Mouse (Mus musculus) midbrain, embryonic 12.5 days (tissue): ENCODE data around the gene Dnali1. TPM values are rescaled to one million over a fixed set of nuclear protein-coding genes. Genes with fewer than 3 reads are reported as not detected.

Source experiments
- ATAC-seq: fragments of 200-750 bp; cut with Nextera tagmentation; 2 replicates; pipeline ENCODE4 v1.8.0; 2017; ENCODE audit warnings: low read depth, moderate TSS enrichment, moderate library complexity; ENCODE audit not compliant: low FRiP score
- H3K27ac ChIP-seq: fragments of 300-500 bp; sonication (generic); replicated peaks from 2 replicates; pipeline ENCODE4 v1.5.1; 2016; ENCODE audit warnings: mild to moderate bottlenecking
- H3K27me3 ChIP-seq: fragments of 300-500 bp; sonication (generic); 2 replicates; pipeline ENCODE4 v1.6.1; 2016; ENCODE audit warnings: mild to moderate bottlenecking
- H3K36me3 ChIP-seq: fragments of 300-500 bp; sonication (generic); 2 replicates; pipeline ENCODE4 v1.6.1; 2016
- H3K4me1 ChIP-seq: fragments of 300-500 bp; sonication (generic); 2 replicates; pipeline ENCODE4 v1.6.1; 2016
- H3K4me2 ChIP-seq: fragments of 300-500 bp; sonication (generic); replicated peaks from 2 replicates; pipeline ENCODE4 v1.6.1; 2016; ENCODE audit warnings: mild to moderate bottlenecking, moderate library complexity
- H3K4me3 ChIP-seq: fragments of 300-500 bp; sonication (generic); 2 replicates; pipeline ENCODE4 v1.5.1; 2016; ENCODE audit warnings: mild to moderate bottlenecking
- H3K9ac ChIP-seq: fragments of 300-500 bp; sonication (generic); replicated peaks from 2 replicates; pipeline ENCODE4 v1.6.1; 2016; ENCODE audit warnings: mild to moderate bottlenecking, moderate library complexity
- H3K9me3 ChIP-seq: fragments of 300-500 bp; sonication (generic); 2 replicates; pipeline ENCODE4 v1.6.1; 2016; ENCODE audit warnings: mild to moderate bottlenecking
- WGBS: fragments of 180-500 bp; shearing (Covaris S2); methylation state at CpG from one replicate; pipeline ENCODE4 v1.1.7; 2016; 5-methylcytosine and 5-hydroxymethylcytosine counted together
- polyA plus RNA-seq: library from polyadenylated mRNA; unstranded; fragments of >200 nt; fragmentation: Nextera tagmentation; extraction: Ambion mirVana; gene quantifications from 2 replicates; pipeline ENCODE4 v1.2.1, GENCODE M21; 2016

Dnali1 gene
- polyA plus RNA-seq = 0.17 and 0.42 TPM in 2 replicates

GRCm38 (mm10) chr4:125065517-125066307, at the start of gene Dnali1:
Gene Dnali1, minus strand, starts transcription at chr4:125065703.
- Histone ChIP-seq H3K4me1 (peaks cover 18% of the 10 kb centered on the region), H3K9me3 (no peaks in the 10 kb centered on the region), H3K4me2 (peak within 1 kb of the TSS; percentile 89), H3K9ac (peak within 1 kb of the TSS; percentile 89), H3K27ac (peak within 1 kb of the TSS; percentile 21), H3K4me3 (peak within 1 kb of the TSS; percentile 82), H3K36me3 (peaks cover 21% of the 10 kb centered on the region), H3K27me3 (peaks cover 5% of the 10 kb centered on the region)
- 5% methylated on average over 26 of the region's 26 CpGs for WGBS
- ATAC-seq = peak; percentile 32; the same call in 1 of the 2 replicates

GRCm38 (mm10) chr4:125115081-125115480, 49.6 kb upstream of the Dnali1 start:
- no peak overlapping the region for H3K4me3 ChIP-seq
- H3K9ac ChIP-seq = no peak overlapping the region
- H3K27ac ChIP-seq = no peak overlapping the region
- H3K4me1 ChIP-seq = peaks cover 8% of the 10 kb centered on the region; the same call in 1 of the 2 replicates
- no peaks in the 10 kb centered on the region for H3K9me3 ChIP-seq
- 81% methylated on average over 4 of the region's 4 CpGs for WGBS
- no peaks in the 10 kb centered on the region for H3K27me3 ChIP-seq
- no peak overlapping the region for H3K4me2 ChIP-seq
- ATAC-seq = no peak
- peaks cover 5% of the 10 kb centered on the region; the same call in 1 of the 2 replicates for H3K36me3 ChIP-seq

GRCm38 (mm10) chr4:125114638-125115037, 49.1 kb upstream of the Dnali1 start:
- Histone ChIP-seq H3K4me1 (peaks cover 8% of the 10 kb centered on the region; the same call in 1 of the 2 replicates), H3K9ac (no peak overlapping the region), H3K4me3 (no peak overlapping the region), H3K27me3 (no peaks in the 10 kb centered on the region), H3K9me3 (no peaks in the 10 kb centered on the region), H3K27ac (no peak overlapping the region), H3K4me2 (no peak overlapping the region), H3K36me3 (peaks cover 7% of the 10 kb centered on the region; the same call in 1 of the 2 replicates)
- WGBS = 9% methylated on average over 6 of the region's 6 CpGs
- ATAC-seq = peak; percentile 47; the same call in 1 of the 2 replicates

GRCm38 (mm10) chr4:125105354-125105753, 39.9 kb upstream of the Dnali1 start:
- H3K4me1 ChIP-seq = no peaks in the 10 kb centered on the region
- H3K4me3 ChIP-seq = no peak overlapping the region
- H3K9me3 ChIP-seq = no peaks in the 10 kb centered on the region
- no peak for ATAC-seq
- H3K9ac ChIP-seq = no peak overlapping the region
- H3K27ac ChIP-seq = no peak overlapping the region
- peaks cover 48% of the 10 kb centered on the region for H3K36me3 ChIP-seq
- H3K27me3 ChIP-seq = no peaks in the 10 kb centered on the region
- 94% methylated on average over 9 of the region's 9 CpGs for WGBS
- no peak overlapping the region for H3K4me2 ChIP-seq

- no peak for ATAC-seq
- Histone ChIP-seq H3K4me2 (no peak overlapping the region), H3K36me3 (peaks cover 36% of the 10 kb centered on the region), H3K4me1 (no peaks in the 10 kb centered on the region), H3K27me3 (no peaks in the 10 kb centered on the region), H3K9ac (no peak overlapping the region), H3K27ac (no peak overlapping the region), H3K4me3 (no peak overlapping the region), H3K9me3 (no peaks in the 10 kb centered on the region)
- 70% methylated on average over 13 of the region's 13 CpGs for WGBS
Measured at GRCm38 (mm10) chr4:125101334-125101733, 35.8 kb upstream of the Dnali1 start.

- ATAC-seq = no peak
- Histone ChIP-seq H3K4me1 (no peaks in the 10 kb centered on the region), H3K27ac (no peak overlapping the region), H3K4me3 (no peak overlapping the region), H3K9ac (no peak overlapping the region), H3K36me3 (peaks cover 20% of the 10 kb centered on the region), H3K9me3 (no peaks in the 10 kb centered on the region), H3K4me2 (no peak overlapping the region), H3K27me3 (no peaks in the 10 kb centered on the region)
- WGBS = 10% methylated on average over 8 of the region's 8 CpGs
Measured at GRCm38 (mm10) chr4:125099458-125099857, 34.0 kb upstream of the Dnali1 start.

GRCm38 (mm10) chr4:125097412-125097811, 31.9 kb upstream of the Dnali1 start:
- WGBS = 81% methylated on average over 4 of the region's 4 CpGs
- H3K4me3 ChIP-seq = no peak overlapping the region
- no peaks in the 10 kb centered on the region for H3K9me3 ChIP-seq
- peaks cover 11% of the 10 kb centered on the region for H3K36me3 ChIP-seq
- no peak overlapping the region for H3K9ac ChIP-seq
- no peak overlapping the region for H3K4me2 ChIP-seq
- no peaks in the 10 kb centered on the region for H3K4me1 ChIP-seq
- H3K27me3 ChIP-seq = no peaks in the 10 kb centered on the region
- no peak overlapping the region for H3K27ac ChIP-seq
- ATAC-seq = no peak

GRCm38 (mm10) chr4:125096066-125096465, 30.6 kb upstream of the Dnali1 start:
- H3K27me3 ChIP-seq = no peaks in the 10 kb centered on the region
- H3K4me3 ChIP-seq = no peak overlapping the region
- no peaks in the 10 kb centered on the region for H3K4me1 ChIP-seq
- WGBS = 91% methylated on average over 5 of the region's 5 CpGs
- H3K4me2 ChIP-seq = no peak overlapping the region
- no peaks in the 10 kb centered on the region for H3K9me3 ChIP-seq
- H3K9ac ChIP-seq = no peak overlapping the region
- peaks cover 22% of the 10 kb centered on the region for H3K36me3 ChIP-seq
- no peak overlapping the region for H3K27ac ChIP-seq
- ATAC-seq = no peak

GRCm38 (mm10) chr4:125093031-125093430, 27.5 kb upstream of the Dnali1 start:
- Histone ChIP-seq H3K27me3 (no peaks in the 10 kb centered on the region), H3K4me2 (no peak overlapping the region), H3K9ac (no peak overlapping the region), H3K27ac (no peak overlapping the region), H3K36me3 (peaks cover 53% of the 10 kb centered on the region), H3K4me3 (no peak overlapping the region), H3K4me1 (no peaks in the 10 kb centered on the region), H3K9me3 (no peaks in the 10 kb centered on the region)
- ATAC-seq = no peak
- WGBS = 94% methylated on average over 5 of the region's 5 CpGs

- WGBS = under 1% methylated on average over 42 of the region's 45 CpGs
- Histone ChIP-seq H3K36me3 (peaks cover 32% of the 10 kb centered on the region), H3K4me2 (peak overlapping the region; percentile 85), H3K27ac (peak overlapping the region; percentile 98), H3K9me3 (no peaks in the 10 kb centered on the region), H3K4me3 (peak overlapping the region; percentile 89), H3K27me3 (no peaks in the 10 kb centered on the region), H3K9ac (peak overlapping the region; percentile 89), H3K4me1 (peaks cover 28% of the 10 kb centered on the region)
- ATAC-seq = peak; percentile 94
Measured at GRCm38 (mm10) chr4:125085346-125085841, 19.9 kb upstream of the Dnali1 start.

- H3K9ac ChIP-seq = peak within 1 kb of the TSS; percentile 89
- peaks cover 28% of the 10 kb centered on the region for H3K4me1 ChIP-seq
- peak within 1 kb of the TSS; percentile 89 for H3K4me3 ChIP-seq
- H3K27ac ChIP-seq = peak within 1 kb of the TSS; percentile 98
- 2% methylated on average over 63 of the region's 63 CpGs for WGBS
- H3K36me3 ChIP-seq = peaks cover 25% of the 10 kb centered on the region
- H3K27me3 ChIP-seq = no peaks in the 10 kb centered on the region
- ATAC-seq = peak; percentile 90
- no peaks in the 10 kb centered on the region for H3K9me3 ChIP-seq
- H3K4me2 ChIP-seq = peak within 1 kb of the TSS; percentile 85
Measured at GRCm38 (mm10) chr4:125084403-125085345, 19.2 kb upstream of the Dnali1 start, which contains the start of gene Meaf6. Gene Meaf6, plus strand, starts transcription at chr4:125085134.
